Mouse (Mus musculus) forebrain, embryonic 15.5 days (tissue): ENCODE measurements around the gene Nckipsd. TPM values are rescaled to one million over a fixed set of nuclear protein-coding genes. Genes with fewer than 3 reads are reported as not detected.

Source experiments
- ATAC-seq: fragments of 200-750 bp; cut with Nextera tagmentation; replicated peaks from 2 replicates; pipeline ENCODE4 v1.8.0; 2017; ENCODE audit warnings: mild to moderate bottlenecking, moderate TSS enrichment, moderate library complexity
- H3K27ac ChIP-seq: fragments of 300-500 bp; sonication (generic); replicated peaks from 2 replicates; pipeline ENCODE4 v1.5.1; 2015; ENCODE audit warnings: mild to moderate bottlenecking, inconsistent platforms
- H3K27me3 ChIP-seq: fragments of 300-500 bp; sonication (generic); 2 replicates; pipeline ENCODE4 v1.6.1; 2015; ENCODE audit warnings: inconsistent platforms
- H3K36me3 ChIP-seq: fragments of 300-500 bp; sonication (generic); 2 replicates; pipeline ENCODE4 v1.6.1; 2015; ENCODE audit warnings: mild to moderate bottlenecking, inconsistent platforms
- H3K4me1 ChIP-seq: fragments of 300-500 bp; sonication (generic); 2 replicates; pipeline ENCODE4 v1.6.1; 2015; ENCODE audit warnings: inconsistent platforms
- H3K4me2 ChIP-seq: fragments of 300-500 bp; sonication (generic); replicated peaks from 2 replicates; pipeline ENCODE4 v1.6.1; 2015; ENCODE audit warnings: mild to moderate bottlenecking, inconsistent platforms
- H3K4me3 ChIP-seq: fragments of 300-500 bp; sonication (generic); 2 replicates; pipeline ENCODE4 v1.5.1; 2015; ENCODE audit warnings: mild to moderate bottlenecking, inconsistent platforms
- H3K9ac ChIP-seq: fragments of 300-500 bp; sonication (generic); replicated peaks from 2 replicates; pipeline ENCODE4 v1.6.1; 2015; ENCODE audit warnings: mild to moderate bottlenecking, inconsistent platforms
- H3K9me3 ChIP-seq: fragments of 300-500 bp; sonication (generic); 2 replicates; pipeline ENCODE4 v1.6.1; 2016; ENCODE audit warnings: inconsistent platforms
- WGBS: fragments of 180-500 bp; shearing (Covaris S2); methylation state at CpG from one replicate; pipeline ENCODE4 v1.1.7; 2015; ENCODE audit warnings: mixed read lengths; 5-methylcytosine and 5-hydroxymethylcytosine counted together
- polyA plus RNA-seq: library from polyadenylated mRNA; unstranded; fragments of >200 nt; fragmentation: Nextera tagmentation; extraction: Ambion mirVana; gene quantifications from 2 replicates; pipeline ENCODE4 v1.2.1, GENCODE M21; 2015

The Nckipsd gene
- polyA plus RNA-seq, 1 experiment from 2014 or later, result 21.2 TPM

DNA sequence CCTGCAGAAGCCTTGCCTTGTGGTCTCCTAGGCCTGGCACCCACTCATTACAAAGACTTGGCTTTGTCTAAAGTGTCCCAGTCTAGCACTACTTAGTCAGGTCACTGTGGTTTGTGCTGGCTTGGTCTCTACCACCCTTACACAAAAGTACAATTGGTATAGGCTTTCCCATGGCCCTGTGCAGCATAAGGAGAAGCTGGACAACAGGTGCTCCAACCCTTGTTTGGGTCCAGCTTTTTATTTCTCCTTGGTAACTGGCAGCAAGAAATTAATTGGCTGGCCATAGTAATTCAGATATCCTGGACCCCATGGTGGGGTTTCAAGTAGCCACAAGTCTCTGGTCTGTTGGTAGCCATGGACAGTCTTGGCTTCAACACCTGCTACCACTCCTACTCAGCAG lies 1.8 kb upstream of the Nckipsd start:
- peaks cover 62% of the 10 kb centered on the region for H3K36me3 ChIP-seq
- no peak overlapping the region for H3K4me2 ChIP-seq
- ATAC-seq, result no peak
- H3K4me1 ChIP-seq, result peaks cover 19% of the 10 kb centered on the region
- no peaks in the 10 kb centered on the region for H3K27me3 ChIP-seq
- no peaks in the 10 kb centered on the region for H3K9me3 ChIP-seq
- no peak overlapping the region for H3K9ac ChIP-seq
- H3K27ac ChIP-seq, result no peak overlapping the region
- H3K4me3 ChIP-seq, result no peak overlapping the region

DNA sequence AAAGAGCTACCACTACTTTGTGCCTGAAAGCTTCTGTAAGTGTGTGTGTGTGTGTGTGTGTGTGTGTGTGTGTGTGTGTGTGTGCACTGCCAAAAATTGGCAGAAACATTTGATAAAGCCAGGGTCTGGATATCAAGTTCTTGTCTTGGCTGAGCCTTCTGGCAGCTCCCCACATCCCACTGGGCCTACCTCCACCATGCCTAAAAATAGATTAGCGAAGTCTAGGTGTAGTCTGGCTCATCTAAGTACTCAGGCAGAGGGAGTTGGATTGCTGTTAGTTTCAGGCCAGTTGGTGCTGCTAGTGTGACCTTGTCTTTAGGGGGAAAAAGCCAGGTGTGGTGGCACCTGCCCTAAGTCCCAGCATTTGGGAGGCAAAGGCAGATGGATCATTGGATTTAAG lies 1.3 kb upstream of the Nckipsd start:
- peaks cover 60% of the 10 kb centered on the region for H3K36me3 ChIP-seq
- peaks cover 19% of the 10 kb centered on the region for H3K4me1 ChIP-seq
- peak overlapping the region; percentile 29; the same call in 1 of the 2 replicates for H3K27ac ChIP-seq
- no peaks in the 10 kb centered on the region for H3K9me3 ChIP-seq
- H3K9ac ChIP-seq, result no peak overlapping the region
- no peaks in the 10 kb centered on the region for H3K27me3 ChIP-seq
- no peak overlapping the region for H3K4me2 ChIP-seq
- no peak overlapping the region for H3K4me3 ChIP-seq
- 76% methylated on average over 1 of the region's 1 CpGs for WGBS
- no peak for ATAC-seq

- peak overlapping the region; percentile 35 for H3K27ac ChIP-seq
- peaks cover 60% of the 10 kb centered on the region for H3K36me3 ChIP-seq
- H3K9ac ChIP-seq, result no peak overlapping the region
- H3K4me2 ChIP-seq, result no peak overlapping the region
- peak; percentile 12 for ATAC-seq
- H3K27me3 ChIP-seq, result no peaks in the 10 kb centered on the region
- H3K9me3 ChIP-seq, result no peaks in the 10 kb centered on the region
- peaks cover 19% of the 10 kb centered on the region for H3K4me1 ChIP-seq
- H3K4me3 ChIP-seq, result peak overlapping the region; percentile 76; the same call in 1 of the 2 replicates
- 70% methylated on average over 5 of the region's 5 CpGs for WGBS
Observed at GRCm38 (mm10) chr9:108807674-108808073, 494 bp upstream of the Nckipsd start.

- Histone ChIP-seq H3K9ac (peak overlapping the region; percentile 83), H3K27me3 (no peaks in the 10 kb centered on the region), H3K36me3 (peaks cover 57% of the 10 kb centered on the region), H3K4me3 (peak overlapping the region; percentile 76), H3K4me1 (peaks cover 19% of the 10 kb centered on the region), H3K27ac (no peak overlapping the region), H3K9me3 (no peaks in the 10 kb centered on the region), H3K4me2 (peak overlapping the region; percentile 73)
- 69% methylated on average over 5 of the region's 5 CpGs for WGBS
- ATAC-seq, result no peak
Observed at GRCm38 (mm10) chr9:108809188-108809587, 1.0 kb downstream of the Nckipsd start.

- H3K9ac ChIP-seq, result peak overlapping the region; percentile 83; the same call in 1 of the 2 replicates
- no peaks in the 10 kb centered on the region for H3K27me3 ChIP-seq
- H3K27ac ChIP-seq, result no peak overlapping the region
- no peaks in the 10 kb centered on the region for H3K9me3 ChIP-seq
- H3K36me3 ChIP-seq, result peaks cover 57% of the 10 kb centered on the region
- H3K4me1 ChIP-seq, result peaks cover 19% of the 10 kb centered on the region
- WGBS, result 90% methylated on average over 6 of the region's 6 CpGs
- no peak overlapping the region for H3K4me3 ChIP-seq
- no peak overlapping the region for H3K4me2 ChIP-seq
- ATAC-seq, result no peak
Observed at GRCm38 (mm10) chr9:108809723-108810122, 1.6 kb downstream of the Nckipsd start.

- Histone ChIP-seq H3K36me3 (peaks cover 57% of the 10 kb centered on the region), H3K27ac (no peak overlapping the region), H3K9me3 (no peaks in the 10 kb centered on the region), H3K9ac (no peak overlapping the region), H3K4me1 (peaks cover 19% of the 10 kb centered on the region), H3K4me3 (no peak overlapping the region), H3K27me3 (no peaks in the 10 kb centered on the region), H3K4me2 (no peak overlapping the region)
- 89% methylated on average over 5 of the region's 5 CpGs for WGBS
- ATAC-seq, result no peak
Observed at GRCm38 (mm10) chr9:108810516-108810915, 2.3 kb downstream of the Nckipsd start.

- H3K9ac ChIP-seq, result no peak overlapping the region
- no peaks in the 10 kb centered on the region for H3K27me3 ChIP-seq
- peaks cover 65% of the 10 kb centered on the region for H3K36me3 ChIP-seq
- H3K4me2 ChIP-seq, result no peak overlapping the region
- H3K27ac ChIP-seq, result no peak overlapping the region
- no peaks in the 10 kb centered on the region for H3K9me3 ChIP-seq
- H3K4me3 ChIP-seq, result no peak overlapping the region
- WGBS, result 93% methylated on average over 7 of the region's 7 CpGs
- H3K4me1 ChIP-seq, result no peaks in the 10 kb centered on the region
- ATAC-seq, result no peak
Observed at GRCm38 (mm10) chr9:108815557-108815956, 7.4 kb downstream of the Nckipsd start.

DNA sequence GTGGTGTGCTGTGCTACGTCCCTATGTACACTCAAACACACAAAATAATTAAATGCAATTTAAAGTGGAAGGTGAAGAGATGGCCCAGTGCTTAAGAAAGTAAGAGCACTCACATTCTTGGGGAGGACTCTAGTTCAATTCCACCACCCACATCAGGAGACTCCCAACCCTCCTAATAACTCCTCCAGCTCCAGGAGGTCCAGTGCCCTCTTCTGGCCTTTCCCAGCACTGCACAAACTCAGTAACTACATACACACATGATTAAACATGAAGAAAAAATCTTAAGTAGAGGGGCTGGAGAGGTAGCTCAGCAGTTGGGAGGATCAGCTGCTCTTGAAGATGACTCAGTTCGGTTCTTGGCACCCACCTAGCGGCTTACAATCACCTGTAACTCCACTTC lies 11.3 kb downstream of the Nckipsd start:
- ATAC-seq, result no peak
- Histone ChIP-seq H3K9me3 (no peaks in the 10 kb centered on the region), H3K9ac (no peak overlapping the region), H3K36me3 (peaks cover 41% of the 10 kb centered on the region), H3K4me1 (peaks cover 8% of the 10 kb centered on the region), H3K27me3 (no peaks in the 10 kb centered on the region; the same call in 1 of the 2 replicates), H3K4me2 (no peak overlapping the region), H3K4me3 (no peak overlapping the region), H3K27ac (no peak overlapping the region)
- 55% methylated on average over 3 of the region's 3 CpGs for WGBS

- H3K36me3 ChIP-seq, result peaks cover 36% of the 10 kb centered on the region
- H3K9ac ChIP-seq, result no peak overlapping the region
- H3K9me3 ChIP-seq, result no peaks in the 10 kb centered on the region
- H3K4me3 ChIP-seq, result no peak overlapping the region
- H3K4me2 ChIP-seq, result no peak overlapping the region
- WGBS, result 77% methylated on average over 5 of the region's 5 CpGs
- H3K4me1 ChIP-seq, result peaks cover 8% of the 10 kb centered on the region
- no peak overlapping the region for H3K27ac ChIP-seq
- no peak for ATAC-seq
- H3K27me3 ChIP-seq, result no peaks in the 10 kb centered on the region; the same call in 1 of the 2 replicates
Observed at GRCm38 (mm10) chr9:108820077-108820476, 11.9 kb downstream of the Nckipsd start.

GRCm38 (mm10) chr9:108824144-108824685 lies 16.0 kb downstream of the Nckipsd start:
- no peaks in the 10 kb centered on the region for H3K9me3 ChIP-seq
- H3K27ac ChIP-seq, result peak overlapping the region; percentile 86
- peak overlapping the region; percentile 76 for H3K4me3 ChIP-seq
- peaks cover 18% of the 10 kb centered on the region for H3K36me3 ChIP-seq
- H3K27me3 ChIP-seq, result peaks cover 14% of the 10 kb centered on the region; the same call in 1 of the 2 replicates
- peaks cover 34% of the 10 kb centered on the region for H3K4me1 ChIP-seq
- ATAC-seq, result no peak
- 3% methylated on average over 25 of the region's 25 CpGs for WGBS
- H3K9ac ChIP-seq, result peak overlapping the region; percentile 75
- H3K4me2 ChIP-seq, result peak overlapping the region; percentile 81

DNA sequence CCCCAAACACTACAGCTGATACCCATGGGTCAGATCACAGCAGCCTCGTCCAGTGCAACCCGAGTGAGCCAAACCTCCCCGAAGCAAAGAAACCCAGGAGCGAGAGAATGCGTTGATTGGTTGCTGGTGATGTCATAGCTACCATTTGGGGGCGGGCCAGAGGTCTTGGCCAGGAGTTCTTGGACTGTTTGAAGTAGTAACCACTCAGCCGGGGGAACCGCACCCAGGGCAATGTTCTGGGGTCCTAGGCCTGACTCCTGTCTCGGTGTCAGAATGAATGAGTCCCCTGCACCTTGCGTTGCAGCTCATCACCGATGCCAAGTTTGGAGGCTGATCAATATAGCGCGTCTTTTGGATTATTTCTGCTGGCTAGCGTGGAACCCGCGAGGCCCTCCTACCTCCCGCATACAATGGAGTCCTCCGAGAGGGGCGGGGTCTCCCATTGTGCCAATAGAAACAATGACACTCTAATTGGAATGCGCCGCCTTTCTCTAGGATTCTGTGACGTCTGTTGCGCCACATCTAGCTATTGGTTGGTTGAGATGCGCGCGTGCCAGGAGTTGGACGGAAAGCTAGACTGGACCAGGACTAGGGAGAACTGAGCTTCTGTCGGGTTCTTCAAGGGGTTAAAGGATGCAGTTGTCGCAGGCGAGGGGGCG lies 16.7 kb downstream of the Nckipsd start:
- peak overlapping the region; percentile 76 for H3K4me3 ChIP-seq
- peak overlapping the region; percentile 81 for H3K4me2 ChIP-seq
- WGBS, result under 1% methylated on average over 31 of the region's 31 CpGs
- H3K27ac ChIP-seq, result peak overlapping the region; percentile 86
- no peaks in the 10 kb centered on the region for H3K9me3 ChIP-seq
- peak overlapping the region; percentile 75 for H3K9ac ChIP-seq
- peaks cover 21% of the 10 kb centered on the region; the same call in 1 of the 2 replicates for H3K27me3 ChIP-seq
- ATAC-seq, result peak; percentile 77
- H3K36me3 ChIP-seq, result peaks cover 24% of the 10 kb centered on the region
- peaks cover 41% of the 10 kb centered on the region for H3K4me1 ChIP-seq

DNA sequence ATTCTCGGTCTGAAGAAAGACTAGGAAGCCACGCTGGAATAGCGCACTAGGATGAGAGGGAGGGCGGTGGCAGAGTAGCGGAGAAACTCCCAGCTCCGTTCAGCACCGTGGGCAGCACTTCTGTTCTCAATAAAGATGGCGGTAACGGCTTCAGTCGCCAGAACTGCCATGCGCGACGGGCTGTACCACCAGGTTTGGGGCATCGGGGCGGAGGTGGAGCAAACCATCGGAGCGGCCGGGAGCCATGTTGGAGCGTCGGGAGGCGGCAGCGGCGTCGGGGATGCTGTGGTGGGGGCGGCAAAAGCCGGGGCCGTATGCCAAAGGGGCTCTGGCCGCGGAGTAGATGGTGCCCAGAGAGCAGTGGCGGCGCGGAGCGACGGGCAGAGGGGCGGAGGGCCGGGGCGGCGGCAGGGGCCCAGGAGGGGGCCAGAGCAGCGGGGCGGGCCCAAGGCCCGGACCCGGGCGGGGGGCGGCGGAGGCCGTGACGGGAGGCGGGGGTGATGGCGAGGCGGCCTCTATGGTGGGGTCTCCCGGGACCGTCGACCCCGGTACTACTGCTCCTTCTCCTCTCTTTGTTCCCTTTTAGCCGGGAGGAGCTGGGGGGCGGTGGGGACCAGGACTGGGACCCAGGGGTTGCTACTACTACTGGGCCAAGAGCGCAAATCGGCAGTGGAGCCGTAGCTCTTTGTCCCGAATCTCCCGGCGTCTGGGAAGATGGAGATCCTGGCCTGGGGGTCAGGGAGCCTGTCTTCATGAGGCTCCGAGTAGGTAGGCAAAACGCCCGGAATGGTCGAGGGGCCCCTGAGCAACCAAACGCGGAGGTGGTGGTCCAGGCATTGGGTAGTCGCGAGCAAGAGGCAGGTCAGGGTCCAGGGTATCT lies 17.9 kb downstream of the Nckipsd start, which contains the start of gene Celsr3:
Gene Celsr3 (plus strand): TSS at position 501 of the 880 bp plus-strand sequence.
- Histone ChIP-seq H3K27ac (peak within 1 kb of the TSS; percentile 86), H3K9me3 (no peaks in the 10 kb centered on the region), H3K27me3 (peaks cover 22% of the 10 kb centered on the region; the same call in 1 of the 2 replicates), H3K36me3 (peaks cover 28% of the 10 kb centered on the region), H3K4me2 (peak within 1 kb of the TSS; percentile 81), H3K4me3 (peak within 1 kb of the TSS; percentile 76), H3K4me1 (peaks cover 52% of the 10 kb centered on the region), H3K9ac (peak within 1 kb of the TSS; percentile 75)
- under 1% methylated on average over 70 of the region's 70 CpGs for WGBS
- peak; percentile 81 for ATAC-seq
